Mouse (Mus musculus) heart, embryonic 10.5 days (tissue): ENCODE measurements at regions not wholly inside any gene's neighbourhood (a gene's known extent, or its start where the extent isn't known, plus 50 kb on each side); places are given as distances from the start of the nearest gene placed in this dataset.
A peak's percentile ranks its signal among the peaks of the same experiment; 100 is the strongest.

Experiments used
- DNase-seq: peaks from one replicate; pipeline ENCODE4 v3.0.0-alpha.2; 2017; ENCODE audit warnings: low spot score
- H3K27ac ChIP-seq: fragments of 300-500 bp; sonication (generic); 2 replicates; pipeline ENCODE4 v1.5.1; 2016; ENCODE audit warnings: mild to moderate bottlenecking
- H3K27me3 ChIP-seq: fragments of 300-500 bp; sonication (generic); 2 replicates; pipeline ENCODE4 v1.6.1; 2016; ENCODE audit warnings: mild to moderate bottlenecking; ENCODE audit not compliant: poor library complexity, insufficient read depth, severe bottlenecking
- H3K36me3 ChIP-seq: fragments of 300-500 bp; sonication (generic); 2 replicates; pipeline ENCODE4 v1.6.1; 2016; ENCODE audit warnings: mild to moderate bottlenecking, moderate library complexity
- H3K4me1 ChIP-seq: fragments of 300-500 bp; sonication (generic); 2 replicates; pipeline ENCODE4 v1.6.1; 2016; ENCODE audit warnings: mild to moderate bottlenecking
- H3K4me3 ChIP-seq: fragments of 300-500 bp; sonication (generic); 2 replicates; pipeline ENCODE4 v1.5.1; 2016; ENCODE audit warnings: mild to moderate bottlenecking, moderate library complexity
- H3K9me3 ChIP-seq: fragments of 300-500 bp; sonication (generic); 2 replicates; pipeline ENCODE4 v1.6.1; 2016; ENCODE audit warnings: mild to moderate bottlenecking, moderate library complexity
- WGBS: fragments of 180-500 bp; shearing (Covaris S2); methylation state at CpG from one replicate; pipeline ENCODE4 v1.1.7; 2016; 5-methylcytosine and 5-hydroxymethylcytosine counted together

GRCm38 (mm10) chr10:8969586-8969985 lies 83.7 kb upstream of the Sash1 start:
- H3K27ac ChIP-seq = peak overlapping the region; percentile 10; the same call in 1 of the 2 replicates
- DNase-seq = no peak

DNA sequence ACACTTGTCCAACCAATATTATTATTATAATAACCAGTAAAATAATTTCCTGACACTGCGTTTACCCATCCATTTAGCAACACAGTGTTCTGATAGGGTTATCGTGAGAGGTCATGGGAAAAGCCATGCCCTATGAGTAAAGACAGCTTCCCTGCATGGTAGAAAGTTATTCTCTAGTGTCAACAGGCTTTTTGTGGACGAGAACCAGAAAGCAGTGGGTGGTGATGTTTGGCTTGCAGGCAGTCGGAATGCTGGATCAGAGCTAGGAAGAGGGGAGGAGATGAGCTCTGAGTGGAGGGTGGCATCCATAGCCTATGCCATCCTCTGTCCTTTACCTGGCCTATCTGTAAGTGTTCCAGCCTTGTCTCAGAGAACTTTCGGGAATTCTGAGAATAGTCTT lies 83.1 kb upstream of the Sash1 start:
- Histone ChIP-seq H3K4me3 (no peak overlapping the region), H3K27ac (peak overlapping the region; percentile 10; the same call in 1 of the 2 replicates), H3K4me1 (peaks cover 24% of the 10 kb centered on the region), H3K9me3 (no peaks in the 10 kb centered on the region), H3K36me3 (no peaks in the 10 kb centered on the region), H3K27me3 (no peaks in the 10 kb centered on the region)
- DNase-seq = no peak
- WGBS = 55% methylated on average over 5 of the region's 5 CpGs

More at GRCm38 (mm10) chr10:8969586-8969985, 83.7 kb upstream of the Sash1 start:
- H3K9me3 ChIP-seq = no peaks in the 10 kb centered on the region
- peaks cover 24% of the 10 kb centered on the region for H3K4me1 ChIP-seq
- no peak overlapping the region for H3K4me3 ChIP-seq
- H3K27me3 ChIP-seq = no peaks in the 10 kb centered on the region
- no peaks in the 10 kb centered on the region for H3K36me3 ChIP-seq

GRCm38 (mm10) chr10:8968276-8968923 lies 82.5 kb upstream of the Sash1 start:
- H3K27ac ChIP-seq = peak overlapping the region; percentile 78
- no peaks in the 10 kb centered on the region for H3K27me3 ChIP-seq
- peaks cover 24% of the 10 kb centered on the region for H3K4me1 ChIP-seq
- no peak overlapping the region for H3K4me3 ChIP-seq
- no peak for DNase-seq
- no peaks in the 10 kb centered on the region for H3K9me3 ChIP-seq
- no peaks in the 10 kb centered on the region for H3K36me3 ChIP-seq
- WGBS = 27% methylated on average over 8 of the region's 8 CpGs

DNA sequence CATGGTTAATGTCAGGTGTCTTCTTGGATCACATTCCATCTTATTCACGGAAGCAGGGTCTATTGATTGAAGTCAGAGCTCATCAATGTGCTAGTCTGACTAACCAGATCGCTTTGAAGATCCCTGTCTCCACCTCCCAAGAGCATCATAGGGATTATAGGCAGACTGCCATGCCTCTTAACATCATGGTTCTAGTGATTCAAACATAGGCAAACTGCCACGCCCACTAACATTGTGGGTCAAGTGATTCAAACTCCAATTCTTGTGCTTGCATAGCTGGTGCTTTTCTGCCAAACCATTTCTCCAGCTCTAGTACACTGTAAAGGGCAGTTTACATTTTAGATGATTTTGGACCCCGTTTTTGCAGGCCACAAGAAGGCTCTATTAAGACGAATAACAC lies 77.1 kb upstream of the Sash1 start:
- Histone ChIP-seq H3K4me1 (peaks cover 6% of the 10 kb centered on the region; the same call in 1 of the 2 replicates), H3K36me3 (no peaks in the 10 kb centered on the region), H3K27ac (no peak overlapping the region), H3K9me3 (no peaks in the 10 kb centered on the region), H3K27me3 (no peaks in the 10 kb centered on the region), H3K4me3 (no peak overlapping the region)
- 76% methylated on average over 5 of the region's 5 CpGs for WGBS
- DNase-seq = no peak

DNA sequence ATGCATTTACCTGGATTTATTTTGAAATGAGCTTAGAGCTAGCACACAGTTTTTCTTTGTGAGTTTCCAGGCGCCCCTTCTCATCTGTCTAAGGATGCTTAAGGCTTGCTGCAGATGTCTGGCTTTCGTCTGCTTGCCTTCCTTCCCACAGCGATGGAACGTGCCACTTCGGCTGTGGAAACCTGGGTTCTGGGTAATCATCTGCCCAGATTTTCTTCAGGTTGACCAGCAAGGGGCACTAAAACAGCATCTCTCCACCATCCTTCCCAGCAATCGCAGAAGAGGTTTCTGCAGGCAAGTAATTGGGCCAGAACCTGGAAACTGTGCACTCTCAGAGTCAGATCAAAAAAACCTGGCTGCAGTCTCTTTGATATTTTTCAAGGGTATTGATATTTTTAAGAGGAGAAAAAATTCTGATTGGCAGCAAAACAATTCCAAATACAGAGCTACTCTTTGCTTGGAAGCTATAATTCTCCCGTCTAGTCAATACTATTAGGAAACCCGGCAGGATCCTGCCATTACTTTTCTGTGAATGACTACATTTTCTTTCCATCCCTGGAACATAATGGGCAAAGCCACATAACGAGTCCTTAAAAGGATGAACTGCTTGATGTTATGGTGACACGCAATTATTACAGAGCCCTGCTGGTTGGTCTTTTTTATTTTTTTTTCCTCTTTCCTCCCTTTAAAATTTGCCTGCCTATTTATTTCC lies 75.2 kb upstream of the Sash1 start:
- H3K9me3 ChIP-seq = no peaks in the 10 kb centered on the region
- no peak for DNase-seq
- H3K4me3 ChIP-seq = no peak overlapping the region
- 61% methylated on average over 10 of the region's 10 CpGs for WGBS
- no peaks in the 10 kb centered on the region for H3K4me1 ChIP-seq
- H3K27ac ChIP-seq = no peak overlapping the region
- H3K36me3 ChIP-seq = no peaks in the 10 kb centered on the region
- H3K27me3 ChIP-seq = no peaks in the 10 kb centered on the region

- Histone ChIP-seq H3K4me1 (peaks cover 3% of the 10 kb centered on the region; the same call in 1 of the 2 replicates), H3K9me3 (no peaks in the 10 kb centered on the region), H3K4me3 (no peak overlapping the region), H3K36me3 (no peaks in the 10 kb centered on the region), H3K27ac (no peak overlapping the region), H3K27me3 (no peaks in the 10 kb centered on the region)
- no peak for DNase-seq
- WGBS = 85% methylated on average over 9 of the region's 9 CpGs
These were observed 74.5 kb upstream of the Sash1 start for GRCm38 (mm10) chr10:8960275-8960960.

DNA sequence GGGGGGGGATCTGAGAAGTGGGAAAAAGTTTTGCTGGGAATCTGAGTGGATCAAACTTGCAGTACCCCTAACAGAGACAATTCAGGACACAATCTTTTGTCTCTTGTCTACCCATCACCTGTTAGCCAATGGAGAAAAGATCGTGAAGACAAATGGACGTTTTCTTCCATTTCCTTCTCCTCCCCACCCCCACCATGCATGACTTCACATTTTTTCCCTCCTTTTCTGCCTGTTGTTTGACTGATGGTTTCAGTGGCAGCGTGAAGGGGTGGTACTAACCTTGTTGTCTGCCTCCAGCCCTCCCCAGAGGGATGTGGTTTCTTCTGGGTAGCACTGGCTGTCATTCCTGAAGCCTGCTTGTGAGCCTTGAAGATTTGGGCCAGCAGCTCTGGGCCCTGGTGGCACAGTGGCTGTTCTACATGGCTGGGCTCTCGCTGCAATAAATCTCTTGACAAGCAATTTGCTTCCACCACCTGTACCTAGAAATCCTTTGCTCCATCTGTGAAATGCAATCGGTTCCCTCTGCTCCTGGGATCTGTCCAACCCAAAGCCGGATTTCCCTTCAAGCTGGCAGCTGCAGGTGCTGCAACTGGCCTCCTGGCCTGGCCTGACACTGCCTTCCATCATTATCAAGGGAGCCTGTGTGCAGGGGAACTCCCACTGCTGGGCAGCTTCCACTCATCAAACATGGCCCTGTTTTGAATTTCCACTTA lies 69.8 kb upstream of the Sash1 start:
- WGBS = 60% methylated on average over 6 of the region's 6 CpGs
- no peaks in the 10 kb centered on the region for H3K36me3 ChIP-seq
- no peak overlapping the region for H3K4me3 ChIP-seq
- peaks cover 3% of the 10 kb centered on the region; the same call in 1 of the 2 replicates for H3K4me1 ChIP-seq
- no peaks in the 10 kb centered on the region for H3K9me3 ChIP-seq
- H3K27ac ChIP-seq = no peak overlapping the region
- no peak for DNase-seq
- no peaks in the 10 kb centered on the region for H3K27me3 ChIP-seq

GRCm38 (mm10) chr10:8954003-8954402 lies 68.1 kb upstream of the Sash1 start:
- no peak overlapping the region for H3K27ac ChIP-seq
- WGBS = 84% methylated on average over 4 of the region's 4 CpGs
- H3K4me1 ChIP-seq = peaks cover 3% of the 10 kb centered on the region; the same call in 1 of the 2 replicates
- H3K27me3 ChIP-seq = no peaks in the 10 kb centered on the region
- no peak overlapping the region for H3K4me3 ChIP-seq
- H3K9me3 ChIP-seq = no peaks in the 10 kb centered on the region
- H3K36me3 ChIP-seq = no peaks in the 10 kb centered on the region
- no peak for DNase-seq

GRCm38 (mm10) chr10:8952922-8953321 lies 67.1 kb upstream of the Sash1 start:
- H3K27ac ChIP-seq = no peak overlapping the region
- no peak overlapping the region for H3K4me3 ChIP-seq
- H3K4me1 ChIP-seq = peaks cover 3% of the 10 kb centered on the region; the same call in 1 of the 2 replicates
- no peaks in the 10 kb centered on the region for H3K36me3 ChIP-seq
- no peak for DNase-seq
- 79% methylated on average over 5 of the region's 5 CpGs for WGBS
- no peaks in the 10 kb centered on the region for H3K27me3 ChIP-seq
- H3K9me3 ChIP-seq = no peaks in the 10 kb centered on the region

GRCm38 (mm10) chr10:8951937-8952336 lies 66.1 kb upstream of the Sash1 start:
- no peak for DNase-seq
- Histone ChIP-seq H3K4me3 (no peak overlapping the region), H3K36me3 (no peaks in the 10 kb centered on the region), H3K27me3 (no peaks in the 10 kb centered on the region), H3K27ac (no peak overlapping the region), H3K4me1 (peaks cover 3% of the 10 kb centered on the region; the same call in 1 of the 2 replicates), H3K9me3 (no peaks in the 10 kb centered on the region)
- WGBS = 83% methylated on average over 3 of the region's 3 CpGs

DNA sequence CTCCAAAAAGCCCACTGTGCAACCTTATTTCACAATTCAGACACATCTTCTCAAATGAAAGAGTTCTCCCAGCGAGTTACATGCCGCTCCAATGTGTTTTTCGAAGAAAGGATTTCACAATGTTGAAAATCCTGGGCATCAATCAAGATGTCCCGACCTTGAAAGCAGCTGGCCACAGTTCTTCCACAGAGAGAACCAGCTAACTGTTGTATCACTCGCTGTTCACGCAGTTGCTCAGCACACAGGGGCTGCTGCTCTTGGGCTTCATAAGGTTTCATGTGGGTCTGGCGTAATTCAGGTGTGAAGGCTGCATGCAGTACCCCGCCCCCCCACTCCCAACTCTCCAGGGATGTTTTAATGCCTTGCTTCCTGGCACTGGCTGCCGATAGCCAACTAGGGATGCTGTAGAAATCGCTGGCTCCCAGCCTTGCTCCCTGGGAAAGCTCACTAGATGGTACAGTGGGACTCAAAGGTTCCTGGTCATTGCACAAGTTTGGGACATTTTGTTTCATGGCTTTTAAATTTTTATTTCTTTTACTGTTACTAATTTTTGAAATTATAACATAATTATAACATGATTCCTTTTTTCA lies 65.5 kb upstream of the Sash1 start:
- H3K27me3 ChIP-seq = no peaks in the 10 kb centered on the region
- peaks cover 3% of the 10 kb centered on the region; the same call in 1 of the 2 replicates for H3K4me1 ChIP-seq
- H3K4me3 ChIP-seq = no peak overlapping the region
- no peak for DNase-seq
- no peaks in the 10 kb centered on the region for H3K9me3 ChIP-seq
- WGBS = 76% methylated on average over 10 of the region's 10 CpGs
- H3K27ac ChIP-seq = no peak overlapping the region
- no peaks in the 10 kb centered on the region for H3K36me3 ChIP-seq

DNA sequence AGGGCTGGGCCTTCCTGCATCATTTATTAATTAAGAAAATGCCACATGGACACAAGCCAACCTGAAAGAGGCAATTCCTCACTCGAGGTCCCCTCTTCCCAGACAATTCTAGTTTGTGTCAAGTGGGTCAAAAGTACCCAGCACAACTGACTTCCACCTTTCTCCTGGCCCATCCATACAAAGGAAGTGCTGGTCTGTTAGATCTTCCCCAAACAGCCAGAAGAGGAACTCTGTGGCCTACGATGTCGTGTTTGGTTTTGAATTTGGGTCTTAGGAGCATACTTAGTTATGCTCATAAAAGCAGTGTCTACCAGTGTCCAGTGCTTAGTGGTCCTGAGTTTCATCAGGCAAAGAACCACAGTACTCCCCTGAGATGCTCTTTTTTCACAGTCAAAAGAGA lies 62.4 kb upstream of the Sash1 start:
- Histone ChIP-seq H3K9me3 (no peaks in the 10 kb centered on the region), H3K4me1 (no peaks in the 10 kb centered on the region), H3K4me3 (no peak overlapping the region), H3K27ac (no peak overlapping the region), H3K27me3 (no peaks in the 10 kb centered on the region), H3K36me3 (no peaks in the 10 kb centered on the region)
- no peak for DNase-seq
- 76% methylated on average over 3 of the region's 3 CpGs for WGBS
